Mouse (Mus musculus): ENCODE measurements around the gene Rps6kl1.

DNA sequence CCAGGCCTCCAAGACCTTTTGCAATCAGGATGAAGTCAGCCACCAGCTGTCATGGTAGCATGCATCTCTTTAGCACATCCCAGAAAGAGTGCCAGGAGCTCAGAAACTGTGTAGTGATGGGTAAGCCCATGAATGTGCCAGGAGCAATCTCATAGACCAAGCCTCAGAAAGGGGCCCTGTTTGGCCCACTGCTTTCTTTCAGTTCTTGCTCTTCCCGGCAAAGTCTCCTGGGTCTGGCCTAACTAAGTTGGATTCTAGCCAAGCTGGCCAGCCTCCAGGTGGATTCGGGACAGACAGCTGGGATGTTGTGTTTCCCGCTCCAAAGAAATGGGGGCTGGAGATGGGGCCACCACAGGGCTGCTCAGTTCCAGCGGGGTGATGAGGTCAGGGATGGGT, 43.6 kb upstream of the Rps6kl1 start:
- TF ChIP-seq EP300 (IDR thresholded peaks at IDR 0.05; ENCODE audit: low read depth) (no peak), CTCF (IDR thresholded peaks at IDR 0.05; ENCODE audit: low read depth) (no peak)
